Mouse (Mus musculus) midbrain, embryonic 13.5 days (tissue): ENCODE measurements around the gene Neurl1b. TPM values are rescaled to one million over a fixed set of nuclear protein-coding genes. Genes with fewer than 3 reads are reported as not detected.

Experiments
- ATAC-seq: fragments of 200-750 bp; cut with Nextera tagmentation; 2 replicates; pipeline ENCODE4 v1.8.0; 2017; ENCODE audit warnings: mild to moderate bottlenecking, moderate TSS enrichment, moderate library complexity
- H3K27ac ChIP-seq: fragments of 300-500 bp; sonication (generic); 2 replicates; pipeline ENCODE4 v1.5.1; 2015; ENCODE audit warnings: inconsistent platforms, mild to moderate bottlenecking, moderate library complexity
- H3K27me3 ChIP-seq: fragments of 300-500 bp; sonication (generic); 2 replicates; pipeline ENCODE4 v1.6.1; 2015; ENCODE audit warnings: mild to moderate bottlenecking, inconsistent platforms
- H3K36me3 ChIP-seq: fragments of 300-500 bp; sonication (generic); 2 replicates; pipeline ENCODE4 v1.6.1; 2015; ENCODE audit warnings: mild to moderate bottlenecking, inconsistent platforms
- H3K4me1 ChIP-seq: fragments of 300-500 bp; sonication (generic); replicated peaks from 2 replicates; pipeline ENCODE4 v1.6.1; 2015; ENCODE audit warnings: inconsistent platforms
- H3K4me2 ChIP-seq: fragments of 300-500 bp; sonication (generic); replicated peaks from 2 replicates; pipeline ENCODE4 v1.6.1; 2015; ENCODE audit warnings: moderate library complexity, mild to moderate bottlenecking, inconsistent platforms
- H3K4me3 ChIP-seq: fragments of 300-500 bp; sonication (generic); replicated peaks from 2 replicates; pipeline ENCODE4 v1.5.1; 2015; ENCODE audit warnings: mild to moderate bottlenecking, inconsistent platforms
- H3K9ac ChIP-seq: fragments of 300-500 bp; sonication (generic); replicated peaks from 2 replicates; pipeline ENCODE4 v1.6.1; 2015; ENCODE audit warnings: mild to moderate bottlenecking, inconsistent platforms
- H3K9me3 ChIP-seq: fragments of 300-500 bp; sonication (generic); 2 replicates; pipeline ENCODE4 v1.6.1; 2016; ENCODE audit warnings: mild to moderate bottlenecking, inconsistent platforms
- WGBS: fragments of 180-500 bp; shearing (Covaris S2); methylation state at CpG from one replicate; pipeline ENCODE4 v1.1.7; 2015; 5-methylcytosine and 5-hydroxymethylcytosine counted together
- polyA plus RNA-seq: library from polyadenylated mRNA; unstranded; fragments of >200 nt; fragmentation: Nextera tagmentation; extraction: Ambion mirVana; gene quantifications from 2 replicates; pipeline ENCODE4 v1.2.1, GENCODE M21; 2015

The Neurl1b gene
- polyA plus RNA-seq, 1 experiment from 2014 or later, result 0.75 TPM

GRCm38 (mm10) chr17:26463984-26464383 lies 49.4 kb downstream of the Neurl1b start:
- H3K4me1 ChIP-seq, result peaks cover 3% of the 10 kb centered on the region
- H3K4me2 ChIP-seq, result no peak overlapping the region
- H3K9ac ChIP-seq, result no peak overlapping the region
- H3K27ac ChIP-seq, result no peak overlapping the region
- ATAC-seq, result no peak
- no peaks in the 10 kb centered on the region for H3K36me3 ChIP-seq
- H3K9me3 ChIP-seq, result no peaks in the 10 kb centered on the region
- H3K27me3 ChIP-seq, result 0 out of 2 replicates have a peak, but pooled peaks cover 5% of the 10 kb centered on the region
- WGBS, result 50% methylated on average over 4 of the region's 4 CpGs
- no peak overlapping the region for H3K4me3 ChIP-seq

GRCm38 (mm10) chr17:26464481-26464880 lies 49.9 kb downstream of the Neurl1b start:
- 0 out of 2 replicates have a peak, but pooled peaks cover 5% of the 10 kb centered on the region for H3K27me3 ChIP-seq
- no peak overlapping the region for H3K27ac ChIP-seq
- no peaks in the 10 kb centered on the region for H3K36me3 ChIP-seq
- H3K4me3 ChIP-seq, result no peak overlapping the region
- 0 out of 2 replicates have a peak overlapping the region, but pooled peaks have one; percentile 39 for H3K9ac ChIP-seq
- H3K4me2 ChIP-seq, result no peak overlapping the region
- H3K4me1 ChIP-seq, result peaks cover 3% of the 10 kb centered on the region
- H3K9me3 ChIP-seq, result no peaks in the 10 kb centered on the region
- 78% methylated on average over 9 of the region's 9 CpGs for WGBS
- no peak for ATAC-seq

GRCm38 (mm10) chr17:26464972-26465371 lies 50.3 kb downstream of the Neurl1b start:
- Histone ChIP-seq H3K36me3 (no peaks in the 10 kb centered on the region), H3K27ac (no peak overlapping the region), H3K4me2 (no peak overlapping the region), H3K4me1 (peaks cover 3% of the 10 kb centered on the region), H3K4me3 (no peak overlapping the region), H3K9ac (0 out of 2 replicates have a peak overlapping the region, but pooled peaks have one; percentile 39), H3K27me3 (0 out of 2 replicates have a peak, but pooled peaks cover 5% of the 10 kb centered on the region), H3K9me3 (no peaks in the 10 kb centered on the region)
- no peak for ATAC-seq
- WGBS, result 78% methylated on average over 7 of the region's 7 CpGs

GRCm38 (mm10) chr17:26466741-26467150 lies 52.1 kb downstream of the Neurl1b start:
- H3K4me1 ChIP-seq, result peaks cover 3% of the 10 kb centered on the region
- H3K4me3 ChIP-seq, result no peak overlapping the region
- no peaks in the 10 kb centered on the region for H3K9me3 ChIP-seq
- H3K36me3 ChIP-seq, result no peaks in the 10 kb centered on the region
- peak overlapping the region; percentile 24 for H3K4me2 ChIP-seq
- H3K9ac ChIP-seq, result no peak overlapping the region
- H3K27ac ChIP-seq, result no peak overlapping the region
- 0 out of 2 replicates have a peak, but pooled peaks cover 5% of the 10 kb centered on the region for H3K27me3 ChIP-seq
- ATAC-seq, result peak; percentile 69
- WGBS, result 0% methylated on average over 4 of the region's 4 CpGs

- Histone ChIP-seq H3K27me3 (0 out of 2 replicates have a peak, but pooled peaks cover 5% of the 10 kb centered on the region), H3K4me3 (no peak overlapping the region), H3K36me3 (no peaks in the 10 kb centered on the region), H3K9me3 (no peaks in the 10 kb centered on the region), H3K4me2 (no peak overlapping the region), H3K9ac (no peak overlapping the region), H3K4me1 (peaks cover 3% of the 10 kb centered on the region), H3K27ac (no peak overlapping the region)
- no peak for ATAC-seq
- 85% methylated on average over 4 of the region's 4 CpGs for WGBS
Observed at GRCm38 (mm10) chr17:26467619-26468018, 53.0 kb downstream of the Neurl1b start.

- no peaks in the 10 kb centered on the region for H3K36me3 ChIP-seq
- H3K4me3 ChIP-seq, result no peak overlapping the region
- H3K4me2 ChIP-seq, result no peak overlapping the region
- no peaks in the 10 kb centered on the region for H3K9me3 ChIP-seq
- 85% methylated on average over 13 of the region's 13 CpGs for WGBS
- ATAC-seq, result no peak
- H3K4me1 ChIP-seq, result peaks cover 3% of the 10 kb centered on the region
- no peak overlapping the region for H3K9ac ChIP-seq
- 0 out of 2 replicates have a peak, but pooled peaks cover 5% of the 10 kb centered on the region for H3K27me3 ChIP-seq
- no peak overlapping the region for H3K27ac ChIP-seq
Observed at GRCm38 (mm10) chr17:26468102-26468894, 53.7 kb downstream of the Neurl1b start.

- H3K36me3 ChIP-seq, result no peaks in the 10 kb centered on the region
- WGBS, result 65% methylated on average over 6 of the region's 6 CpGs
- H3K4me3 ChIP-seq, result no peak overlapping the region
- no peak overlapping the region for H3K27ac ChIP-seq
- no peaks in the 10 kb centered on the region for H3K27me3 ChIP-seq
- no peaks in the 10 kb centered on the region for H3K4me1 ChIP-seq
- no peak overlapping the region for H3K9ac ChIP-seq
- no peaks in the 10 kb centered on the region for H3K9me3 ChIP-seq
- H3K4me2 ChIP-seq, result no peak overlapping the region
- no peak for ATAC-seq
Observed at GRCm38 (mm10) chr17:26476871-26477270, 62.2 kb downstream of the Neurl1b start.

GRCm38 (mm10) chr17:26478672-26479071 lies 64.0 kb downstream of the Neurl1b start:
- ATAC-seq, result no peak
- Histone ChIP-seq H3K4me2 (no peak overlapping the region), H3K27me3 (no peaks in the 10 kb centered on the region), H3K4me1 (no peaks in the 10 kb centered on the region), H3K9ac (no peak overlapping the region), H3K4me3 (no peak overlapping the region), H3K9me3 (no peaks in the 10 kb centered on the region), H3K36me3 (no peaks in the 10 kb centered on the region), H3K27ac (no peak overlapping the region)
- WGBS, result 76% methylated on average over 4 of the region's 4 CpGs

GRCm38 (mm10) chr17:26479619-26480018 lies 65.0 kb downstream of the Neurl1b start:
- WGBS, result 84% methylated on average over 6 of the region's 6 CpGs
- H3K36me3 ChIP-seq, result no peaks in the 10 kb centered on the region
- no peak overlapping the region for H3K27ac ChIP-seq
- no peak for ATAC-seq
- H3K4me2 ChIP-seq, result no peak overlapping the region
- no peaks in the 10 kb centered on the region for H3K4me1 ChIP-seq
- no peaks in the 10 kb centered on the region for H3K27me3 ChIP-seq
- H3K9ac ChIP-seq, result no peak overlapping the region
- H3K9me3 ChIP-seq, result no peaks in the 10 kb centered on the region
- H3K4me3 ChIP-seq, result no peak overlapping the region

- Histone ChIP-seq H3K9ac (no peak overlapping the region), H3K4me1 (no peaks in the 10 kb centered on the region), H3K27me3 (no peaks in the 10 kb centered on the region), H3K4me2 (no peak overlapping the region), H3K36me3 (no peaks in the 10 kb centered on the region), H3K27ac (no peak overlapping the region), H3K4me3 (no peak overlapping the region), H3K9me3 (no peaks in the 10 kb centered on the region)
- ATAC-seq, result no peak
- 83% methylated on average over 4 of the region's 4 CpGs for WGBS
Observed at GRCm38 (mm10) chr17:26480956-26481355, 66.3 kb downstream of the Neurl1b start.

- Histone ChIP-seq H3K36me3 (no peaks in the 10 kb centered on the region), H3K4me3 (no peak overlapping the region), H3K27ac (no peak overlapping the region), H3K9ac (no peak overlapping the region), H3K4me1 (no peaks in the 10 kb centered on the region), H3K4me2 (no peak overlapping the region), H3K27me3 (no peaks in the 10 kb centered on the region), H3K9me3 (no peaks in the 10 kb centered on the region)
- no peak for ATAC-seq
- WGBS, result 89% methylated on average over 14 of the region's 14 CpGs
Observed at GRCm38 (mm10) chr17:26484626-26485421, 70.2 kb downstream of the Neurl1b start.

GRCm38 (mm10) chr17:26487266-26487665 lies 72.6 kb downstream of the Neurl1b start:
- Histone ChIP-seq H3K4me3 (no peak overlapping the region), H3K27me3 (no peaks in the 10 kb centered on the region), H3K4me1 (no peaks in the 10 kb centered on the region), H3K27ac (no peak overlapping the region), H3K9ac (no peak overlapping the region), H3K36me3 (no peaks in the 10 kb centered on the region), H3K4me2 (no peak overlapping the region), H3K9me3 (0 out of 2 replicates have a peak, but pooled peaks cover 2% of the 10 kb centered on the region)
- WGBS, result 75% methylated on average over 5 of the region's 5 CpGs
- no peak for ATAC-seq
